Mouse (Mus musculus) inflammation-experienced regulatory T-cells, adult 6 months (primary cell): ENCODE measurements around the gene Olfr807. TPM values are rescaled to one million over a fixed set of nuclear protein-coding genes. Genes with fewer than 3 reads are reported as not detected.

Experiments used
- ATAC-seq: one replicate; pipeline ENCODE4 v1.8.0; 2017
- polyA plus RNA-seq, 3 experiments: library from polyadenylated mRNA; unstranded; fragments of 100-300 nt; shearing (Covaris generic); gene quantifications; one replicate each; pipeline ENCODE4 v1.2.1; 2017

Gene Olfr807
- polyA plus RNA-seq: not detected

DNA sequence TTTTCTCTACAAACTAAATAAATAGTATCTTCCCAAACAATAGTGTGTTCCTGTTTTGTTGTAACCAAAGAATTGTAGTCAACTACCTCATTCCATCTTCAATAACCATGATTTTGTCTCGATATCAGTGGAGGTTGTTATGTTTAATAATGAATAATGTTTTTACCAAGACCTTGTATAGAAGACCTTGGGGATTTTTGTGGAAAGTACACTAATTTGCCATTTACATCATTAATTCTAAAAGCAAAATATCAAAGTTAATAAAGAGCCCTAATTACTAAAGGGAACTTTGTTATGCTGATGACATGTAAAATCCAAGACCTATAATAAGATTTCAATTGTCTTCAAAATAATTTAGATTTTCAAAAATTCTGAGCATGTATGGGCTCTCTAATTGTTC is at the start of gene Olfr807:
TSS of gene Olfr807 (minus strand) at position 101 of the 400 bp plus-strand sequence.
- no peak for ATAC-seq

DNA sequence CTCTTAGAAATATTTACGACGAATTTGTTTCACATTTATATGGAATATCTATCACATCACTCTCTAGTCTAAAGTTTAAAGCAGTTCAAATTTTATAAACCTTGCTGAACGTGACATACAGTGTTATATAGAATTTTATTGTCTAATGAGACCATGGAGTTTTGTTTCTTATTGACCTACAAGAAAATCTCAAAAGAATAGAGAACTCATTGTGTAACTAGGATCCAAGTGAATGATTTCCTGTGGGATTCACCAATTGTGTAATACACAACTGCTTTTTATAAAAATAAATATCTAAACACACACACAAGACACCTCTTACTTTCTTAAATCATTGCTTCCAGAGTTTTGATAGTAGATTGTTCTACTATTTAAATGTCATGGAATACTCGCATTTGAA is 46.7 kb upstream of the Olfr807 start, which contains the start of gene Olfr811:
TSS of gene Olfr811 (minus strand) at position 101 of the 400 bp plus-strand sequence.
- no peak for ATAC-seq

DNA sequence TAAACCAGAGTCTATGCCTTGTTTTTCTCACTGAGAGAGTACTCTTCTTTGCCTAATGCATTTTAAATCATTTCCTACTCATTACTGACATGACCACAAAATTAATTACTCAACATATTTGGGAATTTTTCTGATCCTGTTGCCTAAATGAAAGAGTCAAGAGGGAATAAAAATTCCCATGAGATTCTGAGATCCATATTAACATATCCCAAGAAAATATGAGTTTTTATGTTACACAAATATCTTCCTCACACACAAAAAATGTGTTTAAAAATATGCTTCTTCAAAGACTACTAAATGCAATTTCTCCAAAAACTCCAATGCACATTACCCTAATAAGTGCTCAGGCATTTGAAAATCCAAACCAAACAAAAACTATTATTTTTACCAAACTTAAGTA is 37.2 kb upstream of the Olfr807 start, which contains the start of gene Olfr810:
TSS of gene Olfr810 (minus strand) at position 101 of the 400 bp plus-strand sequence.
- no peak for ATAC-seq

DNA sequence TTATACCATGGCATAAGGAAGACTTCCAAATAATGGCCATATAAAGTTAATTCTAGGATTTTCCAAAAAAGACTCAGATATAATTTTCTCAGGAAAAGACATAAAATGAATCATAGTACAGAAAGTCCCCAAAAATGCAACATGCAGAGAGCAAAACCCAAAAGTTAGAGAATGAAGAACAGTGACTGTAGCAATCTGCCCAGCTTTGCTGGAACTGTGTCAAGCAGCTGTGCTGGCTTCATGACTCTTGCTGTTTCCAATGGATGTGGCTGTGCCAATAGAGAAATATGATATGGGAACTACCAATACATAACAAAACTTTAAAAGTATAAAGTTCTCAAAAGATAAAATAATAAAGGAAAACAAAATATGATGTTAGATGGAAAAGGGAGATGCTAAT is 20.5 kb upstream of the Olfr807 start:
- no peak for ATAC-seq

DNA sequence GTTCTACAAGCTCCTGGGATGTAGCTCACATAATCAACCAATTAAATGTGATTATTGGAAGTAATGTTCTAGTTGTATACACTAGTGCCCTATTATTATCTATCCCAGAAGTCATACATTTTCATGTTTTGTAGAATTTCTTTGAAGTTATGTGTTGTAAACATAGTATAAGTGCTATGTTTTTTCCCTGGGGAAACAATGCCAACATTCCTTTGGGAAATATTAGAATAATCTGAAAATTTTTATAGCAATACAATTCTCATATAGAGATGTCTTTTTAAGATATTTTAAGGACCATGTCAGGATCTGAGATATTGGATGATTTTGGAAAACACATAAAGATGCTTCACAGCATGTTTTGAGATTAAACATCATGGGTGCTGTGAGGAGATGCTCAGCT is 16.7 kb upstream of the Olfr807 start, which contains the start of gene Olfr809:
TSS of gene Olfr809 (plus strand) at position 301 of the 400 bp plus-strand sequence.
- ATAC-seq: no peak

DNA sequence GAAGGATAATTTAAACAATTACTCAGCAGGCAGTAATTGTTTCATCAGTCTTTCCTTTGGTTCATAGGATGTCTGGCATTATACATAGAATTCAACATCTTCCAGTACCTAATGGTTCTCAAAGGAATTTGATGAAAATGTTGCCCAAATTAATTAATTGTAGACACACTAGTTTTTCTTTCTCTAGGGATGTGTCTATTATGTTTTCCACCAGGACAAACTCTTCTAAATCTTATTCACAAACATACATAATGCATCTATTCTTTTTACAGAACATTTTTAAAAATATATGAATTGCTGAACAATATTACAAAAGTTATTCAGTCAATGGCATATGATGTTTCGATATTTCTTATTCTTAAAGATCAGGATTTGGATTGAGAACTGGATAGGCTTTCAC is 7.6 kb upstream of the Olfr807 start, which contains the start of gene Olfr808:
TSS of gene Olfr808 (plus strand) at position 301 of the 400 bp plus-strand sequence.
- no peak for ATAC-seq

DNA sequence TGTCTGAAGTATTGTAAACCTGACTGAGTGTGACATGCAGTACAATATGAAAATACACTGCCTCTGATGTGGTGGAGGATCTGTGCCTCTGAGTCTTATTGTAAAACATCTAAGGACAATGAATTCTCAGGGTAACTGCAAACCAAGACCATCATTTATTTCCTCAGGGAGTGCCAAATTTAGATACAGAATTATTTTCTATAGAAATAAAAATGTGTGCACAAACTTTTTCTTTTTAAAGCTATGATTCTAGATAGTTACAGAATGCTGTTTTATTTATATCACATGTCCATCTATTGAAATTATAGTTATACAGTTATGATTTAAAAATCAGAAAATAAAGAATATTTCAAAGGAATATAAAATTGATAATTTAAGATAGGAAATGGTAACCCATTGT is 15.8 kb downstream of the Olfr807 start, which contains the start of gene Olfr806:
TSS of gene Olfr806 (minus strand) at position 101 of the 400 bp plus-strand sequence.
- ATAC-seq: no peak

DNA sequence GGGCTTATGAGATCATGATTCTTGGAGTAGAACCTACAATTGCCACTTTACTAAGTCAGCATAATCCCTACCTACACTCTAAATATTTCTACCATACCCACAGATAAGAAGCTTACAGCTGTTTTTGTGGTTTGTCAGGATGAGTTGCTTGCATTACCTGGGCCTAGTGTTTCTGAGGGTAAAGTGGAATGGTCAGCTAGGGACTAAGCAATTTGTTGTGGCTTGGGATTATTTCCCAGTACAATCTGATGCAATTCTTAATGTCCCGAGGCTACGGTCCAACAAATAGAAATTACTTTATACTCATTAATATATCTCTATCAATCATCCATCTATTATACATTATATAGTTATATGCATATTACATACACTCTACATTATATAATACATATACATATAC is 28.3 kb downstream of the Olfr807 start, which contains the start of gene Olfr805:
TSS of gene Olfr805 (minus strand) at position 101 of the 400 bp plus-strand sequence.
- no peak for ATAC-seq

Other genes with a start within 250 kb of the Olfr807 start
- not detected for gene Olfr791, start 236.0 kb downstream of the Olfr807 start, polyA plus RNA-seq
- gene Olfr792, start 218.6 kb downstream of the Olfr807 start, polyA plus RNA-seq: not detected
- not detected for gene Olfr794, start 190.1 kb downstream of the Olfr807 start, polyA plus RNA-seq
- not detected for gene Olfr796, start 145.2 kb downstream of the Olfr807 start, polyA plus RNA-seq
- gene Olfr798, start 129.9 kb downstream of the Olfr807 start, polyA plus RNA-seq: under 1 TPM in 1 of 3 experiments, not detected in 2; 0.13 TPM
- not detected for gene Olfr799, start 120.3 kb downstream of the Olfr807 start, polyA plus RNA-seq
- gene Olfr800, start 100.1 kb downstream of the Olfr807 start, polyA plus RNA-seq: not detected
- under 1 TPM in 1 of 3 experiments, not detected in 2; 0.75 TPM for gene Olfr801, start 83.9 kb downstream of the Olfr807 start, polyA plus RNA-seq
- not detected for gene Olfr802, start 69.6 kb downstream of the Olfr807 start, polyA plus RNA-seq
- gene Olfr803, start 63.5 kb downstream of the Olfr807 start, polyA plus RNA-seq: not detected
- gene Olfr804, start 54.6 kb downstream of the Olfr807 start, polyA plus RNA-seq: not detected
- not detected for gene Olfr805, start 28.4 kb downstream of the Olfr807 start, polyA plus RNA-seq
- gene Olfr806, start 15.9 kb downstream of the Olfr807 start, polyA plus RNA-seq: not detected
- gene Olfr808, start 7.7 kb upstream of the Olfr807 start, polyA plus RNA-seq: not detected
- gene Olfr809, start 16.8 kb upstream of the Olfr807 start, polyA plus RNA-seq: not detected
- gene Olfr810, start 37.1 kb upstream of the Olfr807 start, polyA plus RNA-seq: not detected
- gene Olfr811, start 46.6 kb upstream of the Olfr807 start, polyA plus RNA-seq: not detected
- gene Olfr812, start 88.3 kb upstream of the Olfr807 start, polyA plus RNA-seq: not detected
- gene Olfr813, start 97.6 kb upstream of the Olfr807 start, polyA plus RNA-seq: not detected
- not detected for gene Olfr814, start 122.1 kb upstream of the Olfr807 start, polyA plus RNA-seq
- under 1 TPM in 1 of 3 experiments, not detected in 2; 0.35 TPM for gene Olfr815, start 148.1 kb upstream of the Olfr807 start, polyA plus RNA-seq
- gene Olfr816, start 157.8 kb upstream of the Olfr807 start, polyA plus RNA-seq: not detected
- gene Olfr818, start 191.3 kb upstream of the Olfr807 start, polyA plus RNA-seq: not detected
- gene Olfr819, start 209.5 kb upstream of the Olfr807 start, polyA plus RNA-seq: not detected
- gene Olfr247, start 218.3 kb upstream of the Olfr807 start, polyA plus RNA-seq: not detected
- gene Gm10310, start 227.3 kb upstream of the Olfr807 start, polyA plus RNA-seq: under 1 TPM in 1 of 3 experiments, not detected in 2; 0.19 TPM